In genomic region chr7:35901942-35902381, GRCm38 (mm10) we compare ENCODE assay signal across 8 mouse cellular contexts.
DNase-seq lines count a peak whose midpoint lies in the region; ATAC-seq lines count a peak whose summit lies in the region.

No protein-coding gene starts in this region.

- H3K9me3 ChIP-seq in forebrain, embryonic 11.5 days (ENCODE audit: control insufficient read depth, low read length): no peaks in the 10 kb centered on the region
- H3K9me3 ChIP-seq in heart, embryonic 16.5 days (replicated peaks; ENCODE audit: control insufficient read depth, low read length): peaks cover 4% of the 10 kb centered on the region
- H3K9me3 ChIP-seq in neural tube, embryonic 14.5 days (ENCODE audit: control insufficient read depth, low read length): no peaks in the 10 kb centered on the region

- peak; percentile 60 for DNase-seq in ES-CJ7 (ENCODE audit: low read depth, low spot score)
- peak; percentile 28 for DNase-seq in c-Kit-positive CD71-negative TER-119-negative erythroid progenitor cells, embryonic 14.5 days (ENCODE audit: low read depth)
- peak; percentile 84 for DNase-seq in forebrain, embryonic 11.5 days (ENCODE audit: low spot score)
- DNase-seq in kidney, postnatal 14 days: peak; percentile 75
- peak; percentile 40 to 49 for DNase-seq in lung, adult 18-20 months
- peak; percentile 62 for DNase-seq in thymus, postnatal 14 days

- peaks cover 2% of the 10 kb centered on the region; the same call in 1 of the 2 replicates for H3K4me1 ChIP-seq in forebrain, embryonic 11.5 days (replicated peaks; ENCODE audit: control insufficient read depth, insufficient read depth, low read length)
- H3K4me1 ChIP-seq in heart, embryonic 16.5 days (ENCODE audit: control insufficient read depth, insufficient read depth, low read length): no peaks in the 10 kb centered on the region
- H3K4me1 ChIP-seq in neural tube, embryonic 14.5 days (ENCODE audit: control insufficient read depth, insufficient read depth, low read length): no peaks in the 10 kb centered on the region; the same call in 1 of the 2 replicates

- H3K4me3 ChIP-seq in forebrain, embryonic 11.5 days (ENCODE audit: low read depth, low read length): no peak overlapping the region
- H3K4me3 ChIP-seq in heart, embryonic 16.5 days (ENCODE audit: low read length): peak overlapping the region; percentile 32
- H3K4me3 ChIP-seq in neural tube, embryonic 14.5 days (ENCODE audit: low read depth, low read length): no peak overlapping the region

- 4% methylated on average over 17 of the region's 17 CpGs for WGBS in forebrain, embryonic 11.5 days
- 3% methylated on average over 17 of the region's 17 CpGs for WGBS in heart, embryonic 16.5 days
- WGBS in neural tube, embryonic 14.5 days: 1% methylated on average over 17 of the region's 17 CpGs

- peak overlapping the region; percentile 29; the same call in 1 of the 2 replicates for H3K9ac ChIP-seq in forebrain, embryonic 11.5 days (ENCODE audit: low read length)
- no peak overlapping the region for H3K9ac ChIP-seq in heart, embryonic 16.5 days (ENCODE audit: low read length)
- no peak overlapping the region for H3K9ac ChIP-seq in neural tube, embryonic 14.5 days (replicated peaks; ENCODE audit: low read depth, low read length)

- no peak overlapping the region for H3K27ac ChIP-seq in forebrain, embryonic 11.5 days (ENCODE audit: low read depth, low read length)
- no peak overlapping the region for H3K27ac ChIP-seq in heart, embryonic 16.5 days (ENCODE audit: low read length)
- H3K27ac ChIP-seq in neural tube, embryonic 14.5 days (ENCODE audit: low read depth, low read length): 0 out of 2 replicates have a peak overlapping the region, but pooled peaks have one; percentile 17

- no peaks in the 10 kb centered on the region; the same call in 1 of the 2 replicates for H3K27me3 ChIP-seq in forebrain, embryonic 11.5 days (ENCODE audit: control insufficient read depth, insufficient read depth, low read length)
- no peaks in the 10 kb centered on the region for H3K27me3 ChIP-seq in heart, embryonic 16.5 days (ENCODE audit: control insufficient read depth, insufficient read depth, low read length)
- no peaks in the 10 kb centered on the region for H3K27me3 ChIP-seq in neural tube, embryonic 14.5 days (ENCODE audit: control insufficient read depth, insufficient read depth, low read length)

- no peaks in the 10 kb centered on the region for H3K36me3 ChIP-seq in forebrain, embryonic 11.5 days (ENCODE audit: control insufficient read depth, insufficient read depth, low read length)
- H3K36me3 ChIP-seq in heart, embryonic 16.5 days (ENCODE audit: control insufficient read depth, insufficient read depth): no peaks in the 10 kb centered on the region
- H3K36me3 ChIP-seq in neural tube, embryonic 14.5 days (ENCODE audit: control insufficient read depth, insufficient read depth, low read length): no peaks in the 10 kb centered on the region

- 0 out of 2 replicates have a peak, but pooled peaks have one; percentile 51 for ATAC-seq in forebrain, embryonic 11.5 days (replicated peaks; ENCODE audit: low FRiP score)
- ATAC-seq in heart, embryonic 16.5 days (replicated peaks; ENCODE audit: extremely low read depth, insufficient read depth, low FRiP score): no peak
- ATAC-seq in neural tube, embryonic 14.5 days (ENCODE audit: low read depth): peak; percentile 54

- H3K4me2 ChIP-seq in forebrain, embryonic 11.5 days (ENCODE audit: low read depth, low read length, severe bottlenecking): peak overlapping the region; percentile 29; the same call in 1 of the 2 replicates
- peak overlapping the region; percentile 56 for H3K4me2 ChIP-seq in heart, embryonic 16.5 days (ENCODE audit: low read depth, low read length)
- peak overlapping the region; percentile 36; the same call in 1 of the 2 replicates for H3K4me2 ChIP-seq in neural tube, embryonic 14.5 days (ENCODE audit: low read depth, low read length)

Comparison
In these comparisons a context has a peak if more than half of its experiments do, and no peak if none do; other contexts are left out.
1. DNase-seq: peak in every context shown above with its lines; median percentile 84 in forebrain, embryonic 11.5 days; 75 in kidney, postnatal 14 days; 62 in thymus, postnatal 14 days; 60 in ES-CJ7; 44 in lung, adult 18-20 months; 28 in c-Kit-positive CD71-negative TER-119-negative erythroid progenitor cells, embryonic 14.5 days.